Mouse (Mus musculus): ENCODE measurements around the gene Nop10. TPM values are rescaled to one million over a fixed set of nuclear protein-coding genes. Genes with fewer than 3 reads are reported as not detected.
A peak's percentile ranks its signal among the peaks of the same experiment; 100 is the strongest.
"Not testable (repeated sequence)": the region's sequence is repeated elsewhere in the genome, so short reads cannot be mapped to it uniquely, and the experiment has no call there.

The Nop10 gene
- total RNA-seq, 2 experiments from 2014 or later: 89.3 to 93.9 TPM

DNA sequence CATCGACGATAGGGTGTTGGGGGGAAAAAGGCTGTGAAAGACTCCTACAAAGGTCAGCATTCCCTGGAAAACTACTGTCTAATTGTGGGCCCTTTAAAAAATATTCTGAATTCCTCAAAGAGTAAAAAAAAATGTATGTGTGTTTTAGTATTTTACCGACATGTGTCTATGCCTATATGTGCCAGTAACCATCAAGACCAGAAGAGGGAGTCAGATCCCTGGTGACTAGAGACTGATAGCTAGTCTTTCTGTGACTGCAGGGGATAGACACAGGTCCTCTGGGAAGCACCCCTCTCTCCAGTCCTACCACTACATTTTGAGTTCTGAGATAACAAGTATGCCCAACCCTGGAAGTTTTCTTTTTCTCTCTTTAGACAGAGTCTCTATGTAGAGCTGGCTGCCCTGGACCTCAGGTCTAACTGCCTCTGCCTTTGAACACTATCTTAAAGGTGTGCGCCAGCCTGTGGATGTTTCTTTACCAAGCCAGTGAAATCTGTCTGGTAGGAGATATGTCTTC lies 1.1 kb downstream of the Nop10 start:
- DNase-seq (ENCODE audit: low spot score in 2 of 2): no peak

DNA sequence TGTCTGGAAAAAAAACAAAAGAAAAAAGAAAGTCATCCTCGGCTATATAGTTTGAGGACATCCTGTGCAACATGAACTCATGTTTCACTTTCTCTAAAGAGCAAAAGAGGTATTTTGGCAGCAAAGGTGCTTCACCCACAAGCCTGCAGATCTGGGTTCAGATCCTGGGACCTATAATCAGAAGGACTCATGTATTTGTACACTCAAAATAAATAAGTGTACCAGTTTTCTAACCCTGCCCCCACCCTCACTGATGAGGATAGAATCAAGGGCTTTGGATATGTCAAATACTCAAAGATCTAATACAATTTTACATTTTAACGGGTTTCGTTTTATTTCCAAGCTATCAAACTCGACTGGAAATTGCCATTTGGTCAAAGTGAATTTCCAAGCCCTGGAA lies 2.6 kb downstream of the Nop10 start:
- DNase-seq (ENCODE audit: low spot score in 2 of 2): no peak

DNA sequence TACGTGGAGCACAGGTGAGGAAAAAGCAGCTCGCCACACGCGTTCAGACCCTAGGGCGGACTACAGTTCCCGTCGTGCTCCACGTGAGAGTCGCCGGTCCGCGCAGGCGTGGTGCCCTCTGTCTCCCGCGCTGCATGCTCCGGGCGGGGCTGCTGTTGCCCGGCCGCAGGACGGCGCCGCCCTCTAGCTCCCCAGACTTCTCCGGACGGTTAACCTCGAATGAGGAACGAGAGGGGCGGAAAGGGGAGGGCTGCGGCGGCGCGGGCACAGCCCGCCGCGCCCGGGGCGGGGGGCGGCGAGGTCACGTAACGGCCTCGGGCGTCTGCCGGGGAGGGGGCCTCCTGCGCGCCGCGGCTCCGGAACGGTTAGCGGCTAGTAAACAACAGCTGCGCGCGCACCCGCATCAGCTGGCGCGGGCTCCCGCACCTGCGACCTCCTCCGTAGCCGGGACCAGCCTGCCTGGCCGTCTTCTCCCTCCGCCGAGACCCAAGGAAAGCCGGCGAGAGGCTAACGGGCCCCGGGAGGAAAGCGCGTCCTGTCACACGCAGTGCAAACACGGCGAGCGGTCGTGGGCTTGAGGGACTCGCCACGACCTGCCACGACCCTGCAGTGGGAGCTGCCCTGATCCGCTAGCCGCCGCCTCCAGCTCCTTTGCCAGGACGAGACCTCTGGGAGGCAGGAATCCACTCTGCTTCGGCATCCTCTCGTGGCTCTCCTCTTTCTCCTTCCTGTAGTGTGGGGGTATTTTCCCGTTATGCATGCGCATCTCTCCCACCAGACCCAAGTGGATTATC lies 3.9 kb downstream of the Nop10 start, which contains the start of gene Slc12a6:
Slc12a6 (plus strand) TSS at position 378 of the 794 bp plus-strand sequence.
- peak; percentile 75 to 83 for DNase-seq (ENCODE audit: low spot score in 2 of 2)

DNA sequence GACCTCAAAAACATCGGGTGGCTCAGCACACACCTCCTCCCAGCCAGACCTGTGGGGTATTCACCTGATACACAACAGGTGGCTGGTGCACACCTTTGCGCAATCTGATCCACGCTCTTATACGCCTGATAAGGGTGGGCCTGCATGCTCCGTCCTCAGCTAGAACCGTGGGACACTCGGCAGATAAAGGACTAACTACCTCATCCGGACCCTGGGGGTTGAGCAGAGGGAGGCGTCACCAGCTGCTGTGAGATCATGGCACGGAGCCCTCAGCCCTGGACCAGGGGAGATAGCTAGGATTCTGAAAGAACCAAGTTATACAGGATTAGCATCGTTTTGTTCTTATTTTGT lies 4.5 kb downstream of the Nop10 start, which contains the start of gene Gm21985:
Gm21985 (plus strand) TSS at position 73 of the 351 bp plus-strand sequence.
- DNase-seq (ENCODE audit: low spot score in 2 of 2): peak in 1 of 2 experiments; percentile 33

DNA sequence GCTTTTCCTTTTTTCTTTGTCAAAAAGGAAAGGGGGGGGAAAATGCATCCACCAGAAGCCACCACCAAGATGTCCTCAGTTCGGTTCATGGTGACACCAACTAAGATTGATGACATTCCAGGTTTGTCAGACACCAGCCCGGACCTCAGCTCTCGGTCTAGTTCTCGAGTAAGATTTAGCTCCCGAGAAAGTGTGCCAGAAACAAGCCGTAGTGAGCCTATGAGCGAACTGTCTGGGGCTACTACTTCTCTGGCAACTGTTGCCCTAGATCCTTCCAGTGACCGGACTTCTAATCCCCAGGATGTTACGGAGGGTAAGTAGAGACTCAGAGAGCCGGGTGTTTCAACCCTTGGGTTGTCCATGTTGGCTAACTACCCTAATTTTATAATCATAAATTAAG lies 5.1 kb downstream of the Nop10 start:
- no peak for DNase-seq (ENCODE audit: low spot score in 2 of 2)

DNA sequence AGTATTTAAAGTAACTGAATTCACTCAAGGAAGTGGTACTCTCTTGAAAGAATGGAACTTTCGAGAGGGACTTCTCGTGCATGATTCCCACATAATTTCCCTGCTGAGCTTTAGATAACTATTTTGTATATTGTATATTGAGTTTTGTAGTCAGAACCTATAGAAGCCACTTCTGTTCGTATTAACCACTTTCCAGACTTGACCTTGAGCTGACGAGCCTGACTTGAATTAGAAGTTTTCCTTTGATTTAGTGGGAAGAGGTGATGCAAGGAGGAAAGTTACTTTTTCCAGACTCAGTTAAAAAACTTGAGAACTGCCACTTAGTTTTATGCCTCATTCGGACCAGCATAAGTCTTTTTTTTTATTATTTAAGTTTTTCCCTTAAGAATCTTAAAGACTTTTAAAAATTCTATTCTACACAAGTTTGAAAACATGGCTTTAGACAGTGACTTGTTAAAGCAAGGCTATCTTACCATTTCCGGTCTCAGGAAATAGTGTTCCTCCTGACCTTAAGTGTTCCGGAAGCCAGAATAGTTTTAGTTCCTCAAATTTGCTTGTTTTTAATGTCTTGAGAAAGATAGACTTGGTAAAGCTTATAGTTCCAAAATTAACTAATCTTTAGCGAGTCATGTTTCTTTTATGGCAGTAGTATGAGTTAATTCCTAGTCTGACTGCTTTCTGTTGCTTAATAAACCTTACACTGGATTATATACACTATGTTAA lies 6.0 kb downstream of the Nop10 start:
- no peak for DNase-seq (ENCODE audit: low spot score in 2 of 2)

DNA sequence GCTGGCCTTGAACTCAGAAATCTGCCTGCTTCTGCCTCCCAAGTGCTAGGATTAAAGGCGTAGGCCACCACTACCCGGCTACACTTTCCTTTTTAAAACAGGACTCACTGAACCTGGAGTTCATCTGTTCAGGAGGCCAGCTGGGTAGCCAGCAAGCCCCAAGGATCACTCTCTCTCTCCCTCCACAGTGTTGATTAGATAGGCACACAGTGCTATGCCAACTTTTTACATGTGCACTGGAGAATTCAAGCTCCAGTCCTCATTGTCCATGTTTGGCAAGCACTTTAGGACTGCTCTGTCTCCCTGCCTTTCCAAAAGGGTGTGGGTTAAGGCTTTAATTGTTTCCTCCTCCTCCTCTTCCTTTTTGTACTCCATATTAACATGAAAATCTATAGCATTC lies 8.3 kb downstream of the Nop10 start:
- DNase-seq (ENCODE audit: low spot score in 2 of 2): no peak

DNA sequence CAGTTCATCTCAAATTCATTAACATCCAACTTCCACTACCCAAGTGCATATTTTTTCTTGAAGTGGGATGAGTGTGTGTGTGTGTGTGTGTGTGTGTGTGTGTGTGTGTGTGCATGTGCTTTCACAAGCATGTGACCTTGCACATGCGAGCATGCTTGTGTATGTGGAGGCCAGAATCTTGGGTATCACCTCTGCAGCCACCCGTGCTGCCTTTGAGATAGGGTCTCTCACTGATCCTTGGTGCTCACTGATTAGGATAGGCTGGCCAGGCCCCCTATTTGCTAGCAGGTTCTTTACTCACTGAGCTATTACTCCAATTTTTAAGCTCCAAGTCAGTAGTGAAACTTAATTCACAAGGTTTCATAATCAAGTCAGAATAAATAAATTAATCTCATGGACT lies 11.2 kb downstream of the Nop10 start:
- no peak for DNase-seq (ENCODE audit: low spot score in 2 of 2)

DNA sequence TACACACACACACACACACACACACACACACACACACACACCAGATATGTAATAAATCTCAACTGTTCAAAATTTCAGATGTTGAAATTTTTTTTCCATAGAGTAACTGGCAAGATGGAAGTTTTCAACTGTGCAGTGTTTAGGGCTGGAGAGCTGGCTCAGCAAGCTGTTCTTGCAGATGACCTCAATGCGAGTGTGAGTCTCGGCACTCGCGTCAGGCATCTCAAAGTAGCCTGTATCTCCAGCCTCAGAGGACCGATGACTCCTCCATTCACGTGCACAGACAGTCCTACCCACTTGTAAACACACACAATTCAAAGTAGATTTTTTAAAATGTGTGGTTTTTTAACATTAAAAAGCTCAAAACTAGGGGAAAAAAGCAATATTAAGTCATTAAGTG lies 11.7 kb downstream of the Nop10 start:
- no peak for DNase-seq (ENCODE audit: low spot score in 2 of 2)

DNA sequence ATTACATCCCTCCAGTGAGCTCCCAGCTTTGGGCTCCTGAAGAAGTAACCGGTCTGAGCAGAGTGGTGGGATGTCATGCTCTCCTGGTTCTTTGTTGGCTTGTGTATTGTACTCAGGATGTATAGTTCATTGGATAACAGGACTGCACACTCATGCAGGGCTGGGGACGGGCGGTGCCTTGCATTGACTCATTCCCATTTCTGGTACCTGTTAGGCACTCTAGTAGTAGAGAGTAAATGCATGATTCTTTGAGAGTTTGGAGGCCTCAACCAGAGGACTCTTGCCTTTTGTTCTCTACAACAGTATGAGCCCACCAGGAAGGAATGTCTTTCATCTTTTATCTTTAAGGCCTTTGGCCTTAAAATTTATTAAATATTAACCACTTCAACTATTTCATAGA lies 15.1 kb downstream of the Nop10 start:
- DNase-seq (ENCODE audit: low spot score in 2 of 2): no peak

DNA sequence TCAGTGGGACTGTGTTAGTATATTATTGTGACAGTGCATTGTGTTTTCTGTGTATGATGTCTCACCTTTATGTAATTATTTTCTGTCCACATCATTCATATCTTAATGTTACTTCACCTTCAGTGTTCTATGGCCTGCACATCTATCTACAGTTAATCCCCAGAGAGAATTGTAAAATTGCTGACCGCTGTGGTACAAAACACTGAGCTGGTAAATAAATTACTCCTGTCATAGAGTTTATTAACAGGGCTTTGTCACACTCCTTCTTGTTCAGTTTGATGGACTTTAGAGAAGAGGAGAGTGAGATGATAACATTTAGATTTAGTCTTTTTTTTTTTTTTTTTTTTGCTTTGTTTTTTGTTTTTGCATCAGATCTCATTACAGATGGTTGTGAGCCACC lies 21.1 kb downstream of the Nop10 start:
- no peak for DNase-seq (ENCODE audit: low spot score in 2 of 2)

DNA sequence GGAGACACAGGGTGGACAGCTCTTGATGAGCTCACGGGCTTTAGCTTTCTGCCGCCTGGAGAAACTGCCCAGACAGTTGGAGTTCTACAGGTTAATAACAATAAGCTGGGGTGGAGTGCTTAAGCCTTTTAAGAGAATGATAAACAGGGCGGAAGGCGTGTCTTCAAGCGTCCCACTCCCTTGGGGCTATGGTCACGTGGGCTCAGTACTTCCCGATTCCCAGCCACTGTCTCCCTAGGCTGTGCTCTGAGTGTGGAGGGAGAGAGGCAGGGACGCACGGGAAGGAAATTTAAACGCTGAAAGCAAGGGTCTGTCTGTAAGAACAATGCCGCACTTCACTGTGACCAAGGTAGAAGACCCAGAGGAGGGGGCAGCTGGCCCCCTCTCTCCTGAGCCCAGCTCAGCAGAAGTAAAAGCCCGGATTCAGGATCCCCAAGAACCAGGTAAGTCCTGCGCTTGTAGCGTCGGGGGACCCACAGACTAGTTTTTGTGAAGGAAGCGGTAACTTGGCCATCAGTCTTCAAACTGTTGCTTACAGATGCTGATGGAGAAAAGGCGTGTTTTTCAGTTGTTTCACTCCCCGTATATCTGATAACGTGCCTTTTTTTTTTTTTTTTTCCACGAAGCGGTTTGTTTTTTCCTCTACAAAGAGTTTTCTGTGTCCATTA lies 22.8 kb downstream of the Nop10 start:
- DNase-seq (ENCODE audit: low spot score in 2 of 2): no peak

DNA sequence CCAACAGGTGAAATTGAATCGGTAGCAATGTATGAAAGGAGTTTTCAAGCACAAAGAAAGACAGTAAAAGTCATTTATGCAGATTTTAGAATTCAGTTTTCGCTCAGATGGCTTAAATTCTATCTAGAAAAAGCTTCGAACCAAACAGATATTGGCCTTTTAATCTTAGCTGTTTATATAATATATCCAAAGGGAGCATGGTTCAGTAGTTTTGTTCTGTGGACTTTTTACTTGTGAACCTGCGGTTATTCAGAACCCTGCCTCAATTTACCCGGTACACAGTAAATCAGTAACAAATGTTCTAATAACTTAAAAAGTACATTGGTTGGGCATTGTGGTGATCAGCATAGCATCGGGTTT lies 23.3 kb downstream of the Nop10 start:
- DNase-seq (ENCODE audit: low spot score in 2 of 2): no peak

DNA sequence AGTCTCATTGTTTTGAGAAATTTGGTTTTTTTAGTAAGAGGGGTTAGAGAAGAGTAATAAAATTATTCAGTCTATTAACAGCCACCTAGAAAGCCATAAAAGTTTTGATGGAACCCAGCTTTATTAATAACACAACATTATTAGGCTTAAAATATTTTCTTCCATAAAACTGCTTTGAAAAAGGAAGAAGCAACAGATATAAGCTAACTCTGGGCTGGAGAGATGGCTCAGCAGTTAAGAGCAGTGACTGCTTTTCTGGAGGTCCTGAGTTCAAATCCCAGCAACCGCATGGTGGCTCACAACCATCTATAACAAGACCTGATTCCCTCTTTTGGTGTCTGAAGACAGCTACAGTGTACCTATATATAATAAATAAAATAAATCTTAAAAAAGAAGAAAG lies 24.3 kb downstream of the Nop10 start:
- not testable (repeated sequence) for DNase-seq (ENCODE audit: low spot score in 2 of 2)

DNA sequence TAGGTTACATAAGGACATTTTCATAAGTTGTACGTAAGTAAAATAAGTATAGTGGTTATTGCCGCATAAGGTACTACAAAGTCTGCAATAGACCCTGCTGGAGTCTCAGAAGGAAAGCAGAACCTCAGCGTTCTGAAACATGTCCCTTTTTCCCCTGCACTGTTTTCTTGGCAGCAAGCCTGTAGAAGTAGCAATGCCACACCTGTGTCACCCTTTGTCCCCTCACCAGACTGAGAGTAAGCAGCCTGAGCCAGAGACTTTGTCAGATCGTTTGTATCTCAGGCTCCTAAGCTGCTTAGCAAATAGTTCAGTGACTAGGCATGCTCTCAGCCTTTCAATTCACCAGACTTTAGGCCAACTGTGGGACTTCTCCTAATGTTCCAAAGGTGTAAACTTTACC lies 25.3 kb downstream of the Nop10 start:
- DNase-seq (ENCODE audit: low spot score in 2 of 2): no peak

DNA sequence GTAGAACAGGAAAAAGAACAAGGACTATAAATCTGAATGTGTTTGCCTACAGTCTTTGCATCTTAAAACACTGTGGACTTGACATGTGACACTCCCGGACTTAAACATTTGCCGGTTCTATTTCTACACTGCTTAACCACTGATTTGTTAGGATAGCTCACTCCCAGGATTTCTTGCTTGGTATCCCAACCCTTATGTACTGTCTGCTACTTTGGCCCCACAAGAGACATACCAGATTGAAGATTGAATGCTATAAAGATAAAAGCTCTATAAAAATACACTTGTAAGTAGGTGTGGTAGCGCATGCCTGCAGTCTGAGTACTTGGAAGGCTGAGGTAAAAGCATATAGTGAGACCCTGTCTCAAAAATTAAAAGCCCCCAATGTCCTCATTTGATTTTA lies 27.8 kb downstream of the Nop10 start:
- DNase-seq (ENCODE audit: low spot score in 2 of 2): no peak

DNA sequence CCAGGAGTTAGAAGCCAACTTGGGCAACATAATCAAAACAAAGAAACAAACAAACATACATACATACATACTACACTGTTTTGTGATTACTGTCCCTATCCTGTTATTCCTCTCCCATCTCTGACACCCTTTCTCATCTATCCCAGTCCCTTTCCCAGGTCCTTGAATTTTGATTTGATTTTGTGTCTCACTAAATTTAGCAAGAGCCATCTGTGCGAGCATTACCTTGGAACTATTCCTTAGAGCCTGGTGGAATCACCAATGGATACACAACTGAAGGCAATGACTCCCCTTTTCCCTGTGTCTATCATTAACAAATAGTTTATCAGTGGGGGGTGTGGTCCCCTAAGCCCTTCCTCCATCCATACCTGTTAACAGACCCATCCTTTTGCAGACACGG lies 31.1 kb downstream of the Nop10 start:
- no peak for DNase-seq (ENCODE audit: low spot score in 2 of 2)

DNA sequence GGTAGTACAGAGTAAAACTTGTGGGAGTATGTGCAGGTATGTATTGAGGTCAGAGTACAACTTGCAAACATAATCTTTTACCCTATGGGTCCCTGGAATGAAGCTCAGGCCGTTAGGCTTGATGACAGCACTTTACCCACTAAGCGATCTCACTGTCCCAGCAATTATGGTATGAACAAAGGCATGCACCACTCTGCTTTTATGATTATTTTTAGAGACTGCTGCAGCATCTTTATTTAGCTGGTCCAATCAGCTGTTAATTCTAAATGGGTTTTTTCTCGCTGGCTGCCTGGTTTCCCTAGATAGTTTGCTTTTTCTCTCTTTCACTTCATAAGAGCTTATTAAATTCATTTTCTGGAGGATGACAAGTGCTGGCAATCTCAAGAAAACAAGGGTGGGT lies 34.5 kb downstream of the Nop10 start:
- no peak for DNase-seq (ENCODE audit: low spot score in 2 of 2)

DNA sequence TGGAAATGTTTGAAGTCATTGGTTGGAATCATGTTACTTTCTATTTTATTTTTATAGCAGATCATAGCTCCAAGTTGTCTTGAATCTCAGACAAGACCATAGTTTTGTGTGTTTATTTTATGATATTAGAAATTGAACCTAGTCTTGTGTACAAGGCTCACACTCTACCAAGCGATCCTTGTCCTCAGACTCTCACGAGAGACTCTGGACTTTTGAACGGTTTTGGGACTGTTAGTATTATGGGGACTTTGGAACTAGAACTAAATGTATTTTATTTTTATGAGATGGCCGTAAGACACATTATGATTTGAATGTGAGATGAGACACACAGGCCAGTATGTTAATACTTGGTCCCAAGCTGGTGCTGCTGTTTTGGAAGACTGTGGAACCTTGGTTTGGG lies 36.5 kb downstream of the Nop10 start:
- DNase-seq (ENCODE audit: low spot score in 2 of 2): no peak

DNA sequence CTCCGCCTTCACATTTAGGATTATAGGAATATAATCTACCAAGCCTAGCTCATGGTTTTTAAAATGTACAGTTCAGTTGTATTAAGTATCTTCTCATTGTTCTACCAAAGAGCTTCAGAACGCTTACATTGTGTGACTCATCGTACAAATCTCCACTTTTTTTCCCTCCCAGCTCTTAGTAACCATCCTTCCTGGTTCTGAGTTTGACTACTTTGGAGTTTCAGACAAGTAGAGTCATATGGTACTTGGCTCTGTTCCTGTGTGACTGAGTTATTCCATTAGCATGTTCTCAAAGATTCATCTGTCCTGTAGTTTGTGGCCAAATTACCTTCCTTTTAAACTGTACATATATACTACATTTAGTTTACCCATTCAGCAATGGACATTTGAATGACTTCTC lies 46.9 kb downstream of the Nop10 start:
- no peak for DNase-seq (ENCODE audit: low spot score in 2 of 2)

DNA sequence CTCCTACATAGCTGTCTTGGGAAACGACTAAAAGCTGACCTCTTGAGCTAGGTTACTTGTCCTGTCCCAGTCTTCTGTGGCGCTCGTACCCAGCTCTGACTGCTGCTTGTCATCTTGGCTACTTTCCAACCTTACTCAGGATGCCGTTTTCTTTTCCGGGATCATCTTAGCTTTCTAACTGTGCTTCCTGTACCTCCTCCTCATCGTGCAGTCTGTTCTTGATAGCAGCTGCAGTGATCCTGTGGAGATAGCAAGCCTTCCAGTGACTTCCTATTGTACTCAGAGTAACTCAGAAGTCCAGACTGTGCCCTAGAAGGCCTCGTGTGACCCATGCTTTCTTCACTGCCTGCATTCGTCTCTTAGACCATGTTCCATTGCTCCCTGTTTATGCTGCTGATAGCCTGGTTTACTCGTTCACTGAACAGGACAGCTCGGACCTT lies 47.5 kb downstream of the Nop10 start:
- DNase-seq (ENCODE audit: low spot score in 2 of 2): no peak
